Mouse (Mus musculus) heart, embryonic 11.5 days (tissue): ENCODE measurements around the gene Rnf26. TPM values are rescaled to one million over a fixed set of nuclear protein-coding genes. Genes with fewer than 3 reads are reported as not detected.

Experiments
- ATAC-seq: fragments of 200-750 bp; cut with Nextera tagmentation; replicated peaks from 2 replicates; pipeline ENCODE4 v1.8.0; 2017; ENCODE audit warnings: moderate library complexity; ENCODE audit not compliant: insufficient number of reproducible peaks, low FRiP score, low TSS enrichment
- H3K27ac ChIP-seq: fragments of 300-500 bp; sonication (generic); 2 replicates; pipeline ENCODE4 v1.5.1; 2014; ENCODE audit warnings: mild to moderate bottlenecking, low read depth, low read length
- H3K27me3 ChIP-seq: fragments of 300-500 bp; sonication (generic); 2 replicates; pipeline ENCODE4 v1.6.1; 2014; ENCODE audit warnings: mild to moderate bottlenecking, low read length, mixed read lengths; ENCODE audit not compliant: control insufficient read depth, insufficient read depth
- H3K36me3 ChIP-seq: fragments of 300-500 bp; sonication (generic); 2 replicates; pipeline ENCODE4 v1.6.1; 2014; ENCODE audit warnings: mild to moderate bottlenecking, low read length, moderate library complexity, mixed read lengths; ENCODE audit not compliant: control insufficient read depth, insufficient read depth
- H3K4me1 ChIP-seq: fragments of 300-500 bp; sonication (generic); 2 replicates; pipeline ENCODE4 v1.6.1; 2014; ENCODE audit warnings: low read length; ENCODE audit not compliant: control insufficient read depth, insufficient read depth
- H3K4me2 ChIP-seq: fragments of 300-500 bp; sonication (generic); 2 replicates; pipeline ENCODE4 v1.6.1; 2014; ENCODE audit warnings: mild to moderate bottlenecking, moderate library complexity
- H3K4me3 ChIP-seq: fragments of 300-500 bp; sonication (generic); 2 replicates; pipeline ENCODE4 v1.5.1; 2014; ENCODE audit warnings: low read depth, low read length
- H3K9ac ChIP-seq: fragments of 300-500 bp; sonication (generic); 2 replicates; pipeline ENCODE4 v1.6.1; 2014; ENCODE audit warnings: mild to moderate bottlenecking, low read depth, low read length, moderate library complexity
- H3K9me3 ChIP-seq: fragments of 300-500 bp; sonication (generic); replicated peaks from 2 replicates; pipeline ENCODE4 v1.6.1; 2016; ENCODE audit warnings: low read length; ENCODE audit not compliant: control insufficient read depth
- WGBS: fragments of 180-500 bp; shearing (Covaris S2); extraction: QIAGEN DNeasy Blood & Tissue Kit; methylation state at CpG from one replicate; pipeline ENCODE4 v1.1.7; 2014; ENCODE audit not compliant: insufficient replicate concordance; 5-methylcytosine and 5-hydroxymethylcytosine counted together
- polyA plus RNA-seq: library from polyadenylated mRNA; unstranded; fragments of >200 nt; fragmentation: Nextera tagmentation; extraction: Ambion mirVana; gene quantifications from 2 replicates; pipeline ENCODE4 v1.2.1, GENCODE M21; 2014

Rnf26 gene
- polyA plus RNA-seq, 1 experiment from 2014 or later: 35.2 TPM

DNA sequence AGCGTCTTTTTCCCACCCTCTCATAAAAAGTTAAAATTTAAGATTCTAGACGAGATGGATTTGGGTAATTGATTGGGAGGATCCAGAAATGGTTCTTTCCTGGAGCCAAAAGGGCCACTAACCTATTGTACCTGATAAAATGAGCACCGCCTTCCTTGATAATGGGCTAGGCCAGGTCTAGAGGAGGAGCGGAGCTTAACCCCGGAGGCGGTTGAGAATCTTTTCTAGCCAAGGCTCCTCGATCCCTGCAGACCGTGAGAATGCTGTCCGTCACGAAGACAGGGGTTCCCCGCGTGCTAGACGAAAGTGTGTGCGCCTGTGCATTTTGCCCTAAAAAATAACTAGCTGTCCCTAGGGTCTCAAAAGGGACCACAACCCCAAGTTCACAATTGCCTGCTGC lies 29.1 kb downstream of the Rnf26 start:
- H3K4me1 ChIP-seq: peaks cover 51% of the 10 kb centered on the region
- 0% methylated on average over 14 of the region's 14 CpGs for WGBS

DNA sequence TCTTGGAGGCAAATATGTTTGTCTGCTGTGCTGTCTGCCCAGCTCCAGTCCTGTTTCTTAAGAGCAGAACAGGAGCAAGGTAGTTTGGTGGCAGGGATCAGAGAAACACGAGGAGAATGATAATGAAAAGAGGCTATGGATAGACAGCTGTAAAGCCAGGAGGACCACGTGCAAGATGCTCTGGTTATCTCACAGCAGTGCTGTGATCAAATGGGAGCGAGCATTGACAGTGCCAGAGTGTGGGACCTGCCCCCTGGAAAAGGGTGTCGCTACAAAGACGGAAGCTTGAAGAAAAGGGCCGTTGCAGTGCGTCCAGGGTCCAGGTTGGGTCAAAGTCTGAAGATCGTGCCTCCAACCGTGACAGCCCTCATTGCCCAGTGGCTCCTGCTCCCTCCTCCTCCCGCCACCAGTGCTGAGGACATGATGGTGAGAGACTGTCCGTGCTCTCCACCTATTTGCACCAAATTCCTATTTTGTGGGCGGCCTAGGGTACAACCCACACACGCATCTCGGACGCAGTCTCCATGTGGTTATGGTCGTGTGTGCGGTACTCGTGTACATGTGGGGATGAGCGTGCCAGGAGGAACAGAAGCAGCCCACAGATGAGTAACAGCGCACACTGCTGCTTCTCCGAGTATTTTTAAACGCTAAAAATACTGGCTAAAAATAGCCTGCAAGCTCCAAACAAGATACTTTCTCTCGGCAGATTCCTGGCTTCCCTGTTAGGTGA lies 29.8 kb downstream of the Rnf26 start:
- Histone ChIP-seq H3K27me3 (no peaks in the 10 kb centered on the region; the same call in 1 of the 2 replicates), H3K36me3 (no peaks in the 10 kb centered on the region), H3K4me2 (peak overlapping the region; percentile 99), H3K27ac (peak overlapping the region; percentile 81), H3K9ac (peak overlapping the region; percentile 55), H3K4me3 (peak overlapping the region; percentile 73), H3K9me3 (no peaks in the 10 kb centered on the region), H3K4me1 (peaks cover 52% of the 10 kb centered on the region)
- WGBS: 5% methylated on average over 23 of the region's 23 CpGs
- no peak for ATAC-seq

More for the DNA sequence above, 29.1 kb downstream of the Rnf26 start:
- Histone ChIP-seq H3K36me3 (no peaks in the 10 kb centered on the region), H3K27ac (peak overlapping the region; percentile 81), H3K27me3 (no peaks in the 10 kb centered on the region; the same call in 1 of the 2 replicates), H3K4me2 (peak overlapping the region; percentile 99), H3K9me3 (no peaks in the 10 kb centered on the region), H3K9ac (peak overlapping the region; percentile 61; the same call in 1 of the 2 replicates), H3K4me3 (peak overlapping the region; percentile 73)
- no peak for ATAC-seq

DNA sequence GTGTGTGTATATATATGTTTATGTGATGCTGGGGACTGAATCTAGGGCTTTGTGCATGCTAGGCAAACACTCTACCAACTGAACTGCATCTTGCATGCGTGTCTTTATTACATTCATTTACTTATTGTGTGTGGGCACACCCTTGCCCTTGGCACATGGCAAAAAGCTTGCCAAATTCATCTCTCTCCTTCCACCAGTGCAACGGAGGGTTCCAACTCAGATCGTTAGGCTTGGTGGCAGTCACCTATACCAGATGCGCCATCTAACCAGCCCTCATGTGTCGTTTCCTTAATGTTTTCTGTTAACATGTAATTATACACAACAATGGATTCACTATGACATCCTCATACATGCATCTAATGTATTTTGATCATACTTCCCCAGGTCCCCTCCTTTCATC lies 31.1 kb downstream of the Rnf26 start:
- ATAC-seq: no peak
- H3K27ac ChIP-seq: no peak overlapping the region

DNA sequence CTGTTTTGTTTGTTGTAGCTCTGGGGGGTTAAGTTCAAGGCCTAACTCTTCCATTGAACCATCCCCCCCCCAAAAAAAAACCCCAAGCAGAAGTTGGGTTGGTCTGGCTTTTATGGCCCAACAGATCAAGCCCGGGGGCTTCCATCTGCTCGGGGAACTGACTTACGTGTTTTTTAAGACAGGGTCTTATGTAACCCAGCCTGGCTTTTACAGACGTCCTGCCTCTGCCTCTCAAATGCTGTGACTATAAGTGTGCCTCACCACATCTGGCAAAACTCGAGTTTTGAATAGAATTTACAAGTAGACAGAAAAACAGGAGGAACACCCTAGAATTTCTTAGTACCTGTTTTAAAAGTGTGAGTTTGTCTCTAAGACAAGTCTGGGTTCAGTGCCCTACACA lies 31.7 kb downstream of the Rnf26 start:
- H3K27me3 ChIP-seq: no peaks in the 10 kb centered on the region; the same call in 1 of the 2 replicates
- no peak overlapping the region for H3K27ac ChIP-seq
- H3K4me2 ChIP-seq: no peak overlapping the region
- peaks cover 53% of the 10 kb centered on the region for H3K4me1 ChIP-seq
- no peaks in the 10 kb centered on the region for H3K9me3 ChIP-seq
- H3K4me3 ChIP-seq: no peak overlapping the region
- no peaks in the 10 kb centered on the region for H3K36me3 ChIP-seq
- ATAC-seq: no peak
- 75% methylated on average over 5 of the region's 5 CpGs for WGBS
- H3K9ac ChIP-seq: no peak overlapping the region

More for the DNA sequence above, 31.1 kb downstream of the Rnf26 start:
- Histone ChIP-seq H3K27me3 (no peaks in the 10 kb centered on the region; the same call in 1 of the 2 replicates), H3K4me2 (no peak overlapping the region), H3K9ac (no peak overlapping the region), H3K36me3 (no peaks in the 10 kb centered on the region), H3K4me1 (peaks cover 54% of the 10 kb centered on the region), H3K9me3 (no peaks in the 10 kb centered on the region), H3K4me3 (no peak overlapping the region)
- 85% methylated on average over 5 of the region's 5 CpGs for WGBS

DNA sequence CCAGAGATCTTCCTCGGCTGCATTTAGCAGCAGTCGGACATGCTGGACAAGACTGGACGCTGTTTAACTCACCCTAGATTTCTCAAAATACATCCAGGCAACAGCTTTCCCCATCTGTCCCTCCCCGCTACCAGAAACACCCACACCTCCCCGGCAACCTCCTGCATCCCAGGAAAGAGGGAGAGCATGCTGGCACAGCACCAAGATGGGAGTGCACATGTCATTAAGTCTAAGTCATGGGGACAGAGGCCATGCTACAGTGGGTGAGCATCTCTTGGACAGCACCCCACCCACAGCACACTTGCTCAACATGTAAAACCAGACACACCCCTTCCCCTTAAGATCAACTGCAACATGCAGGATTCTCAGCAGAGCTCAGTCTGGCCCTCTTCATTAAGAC lies 32.4 kb downstream of the Rnf26 start:
- no peaks in the 10 kb centered on the region; the same call in 1 of the 2 replicates for H3K27me3 ChIP-seq
- no peak overlapping the region for H3K4me2 ChIP-seq
- ATAC-seq: no peak
- H3K4me1 ChIP-seq: peaks cover 49% of the 10 kb centered on the region
- WGBS: 73% methylated on average over 5 of the region's 5 CpGs
- H3K36me3 ChIP-seq: no peaks in the 10 kb centered on the region
- H3K27ac ChIP-seq: no peak overlapping the region
- no peaks in the 10 kb centered on the region for H3K9me3 ChIP-seq
- no peak overlapping the region for H3K4me3 ChIP-seq
- H3K9ac ChIP-seq: no peak overlapping the region

DNA sequence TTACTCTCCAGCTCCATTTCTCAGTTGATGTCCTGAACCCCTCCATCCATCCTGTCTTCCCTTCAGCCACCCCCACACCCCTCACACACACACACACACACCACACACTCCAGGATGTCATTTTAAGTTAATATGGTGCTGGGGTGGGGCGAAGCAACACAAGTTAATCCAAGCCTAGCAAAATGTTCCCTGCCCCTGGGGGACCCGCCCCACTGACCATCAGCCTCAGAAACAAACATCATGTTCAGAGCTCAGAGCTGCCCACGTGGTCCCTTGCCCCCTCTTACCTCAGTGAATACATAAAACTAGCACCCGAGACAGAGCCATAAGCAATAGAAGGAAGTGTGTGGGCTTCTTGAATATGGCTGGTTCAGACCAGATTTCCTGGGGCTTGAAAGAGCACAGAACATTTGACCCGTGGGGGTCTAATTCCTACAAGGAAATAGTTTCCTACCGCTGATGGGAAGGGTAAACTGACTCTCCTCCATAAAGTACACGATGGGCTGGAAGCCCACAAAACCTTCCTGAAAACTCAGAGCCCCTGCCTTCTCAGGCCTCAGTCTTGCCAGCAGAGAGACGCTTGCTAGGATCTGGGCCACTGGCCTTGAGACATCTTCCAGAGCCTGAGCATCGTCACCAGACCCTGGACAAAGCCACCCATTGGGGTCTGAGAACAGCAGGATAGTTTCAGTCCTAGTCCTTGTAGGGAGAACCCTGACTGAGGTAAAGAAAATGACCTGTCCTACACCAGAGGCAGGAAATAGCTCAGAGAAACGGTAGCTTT lies 33.1 kb downstream of the Rnf26 start:
- Histone ChIP-seq H3K36me3 (no peaks in the 10 kb centered on the region), H3K9me3 (no peaks in the 10 kb centered on the region), H3K27ac (no peak overlapping the region), H3K4me3 (no peak overlapping the region), H3K27me3 (no peaks in the 10 kb centered on the region), H3K4me1 (peaks cover 48% of the 10 kb centered on the region), H3K9ac (no peak overlapping the region), H3K4me2 (no peak overlapping the region)
- no peak for ATAC-seq
- 70% methylated on average over 10 of the region's 10 CpGs for whole genome bisulfite sequencing

DNA sequence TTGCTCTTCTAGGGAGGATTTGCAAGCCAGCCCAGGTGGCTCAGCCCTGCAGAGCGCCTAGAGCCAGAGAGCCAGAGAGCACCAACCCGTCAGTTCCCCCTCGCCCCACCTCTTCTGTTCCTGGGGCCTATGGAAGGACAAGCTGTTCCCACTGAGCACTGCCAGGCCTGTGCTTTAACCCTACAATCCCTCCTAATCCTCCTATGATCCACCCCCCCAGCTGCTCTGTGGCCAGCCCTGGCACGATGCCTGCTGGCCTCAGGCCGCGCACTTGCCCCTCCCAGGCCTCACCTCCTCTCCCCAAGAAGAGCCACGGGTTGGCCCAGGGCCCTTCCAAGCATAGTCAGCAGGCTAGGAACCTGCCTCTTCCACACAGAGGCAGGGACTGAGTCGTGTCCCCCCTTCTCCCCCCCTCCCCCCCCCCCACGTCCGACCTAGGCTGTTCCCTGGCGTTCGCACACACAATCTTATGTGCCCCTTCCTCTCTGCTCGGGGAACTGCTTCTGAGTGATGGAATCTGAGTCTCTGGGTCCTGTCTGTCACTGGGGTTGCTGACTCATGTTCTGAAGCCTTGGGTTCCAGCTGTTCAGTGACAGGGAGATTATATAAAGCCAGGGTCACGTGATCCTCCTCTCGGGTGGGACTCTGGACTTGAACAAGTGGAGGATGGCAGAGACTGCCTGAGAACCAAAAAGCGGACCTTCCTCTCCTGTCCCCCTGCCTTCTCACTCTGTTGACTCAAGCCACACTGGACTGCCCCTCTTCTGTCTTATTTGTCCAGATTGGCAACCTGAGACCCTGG lies 34.2 kb downstream of the Rnf26 start:
- no peaks in the 10 kb centered on the region for H3K36me3 ChIP-seq
- 24% methylated on average over 14 of the region's 16 CpGs for WGBS
- H3K27me3 ChIP-seq: no peaks in the 10 kb centered on the region
- peaks cover 43% of the 10 kb centered on the region for H3K4me1 ChIP-seq
- no peak overlapping the region for H3K4me3 ChIP-seq
- H3K4me2 ChIP-seq: peak overlapping the region; percentile 31
- ATAC-seq: peak; percentile 50
- H3K9ac ChIP-seq: 0 out of 2 replicates have a peak overlapping the region, but pooled peaks have one; percentile 7
- H3K9me3 ChIP-seq: no peaks in the 10 kb centered on the region
- H3K27ac ChIP-seq: peak overlapping the region; percentile 4

DNA sequence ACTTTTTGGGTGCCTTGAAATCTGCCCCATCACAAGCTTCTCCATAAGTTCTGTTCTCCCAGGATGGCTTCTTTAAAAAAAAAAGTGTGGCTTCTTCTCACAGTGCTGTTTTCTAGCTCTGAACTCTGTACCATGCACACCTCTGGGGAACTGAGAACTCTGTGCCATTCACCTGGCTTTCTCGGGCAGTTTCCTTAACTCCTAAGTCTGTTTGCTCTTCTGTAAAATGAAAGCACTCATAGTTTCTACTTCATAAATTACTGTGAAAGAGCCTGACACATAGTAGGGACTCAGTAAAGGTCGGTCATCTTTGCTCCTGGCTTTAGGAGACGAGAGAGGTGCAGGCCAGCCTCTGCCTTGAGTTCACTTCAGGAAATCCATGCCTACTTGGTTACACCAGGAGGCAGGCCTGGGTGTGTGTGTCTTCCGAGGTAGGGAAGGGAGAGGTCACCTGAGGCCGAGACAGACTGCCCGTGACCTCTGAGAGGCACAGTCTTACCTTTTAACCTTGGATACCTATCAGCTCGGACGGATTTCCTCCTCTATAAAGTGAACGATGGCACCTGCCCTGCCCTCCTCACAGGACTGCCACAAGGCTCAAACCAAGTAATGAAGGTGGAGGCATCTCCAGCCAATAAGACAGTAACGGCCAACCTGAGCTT lies 35.0 kb downstream of the Rnf26 start:
- WGBS: 71% methylated on average over 10 of the region's 10 CpGs
- Histone ChIP-seq H3K27me3 (no peaks in the 10 kb centered on the region), H3K9ac (peak overlapping the region; percentile 43; the same call in 1 of the 2 replicates), H3K27ac (no peak overlapping the region; the same call in 1 of the 2 replicates), H3K36me3 (no peaks in the 10 kb centered on the region), H3K4me3 (no peak overlapping the region), H3K4me1 (peaks cover 38% of the 10 kb centered on the region), H3K4me2 (peak overlapping the region; percentile 31), H3K9me3 (no peaks in the 10 kb centered on the region)
- no peak for ATAC-seq
